Mouse (Mus musculus) neural tube, postnatal 0 days (tissue): Measurements from ENCODE around the gene Gm7945. TPM values are rescaled to one million over a fixed set of nuclear protein-coding genes. Genes with fewer than 3 reads are reported as not detected.

Experiments used
- polyA plus RNA-seq: library from polyadenylated mRNA; unstranded; fragments of >200 nt; fragmentation: Nextera tagmentation; extraction: Ambion mirVana; gene quantifications from 2 replicates; pipeline ENCODE4 v1.2.1, GENCODE M21; 2015

The Gm7945 gene
- polyA plus RNA-seq, result not detected in 2 replicates

DNA sequence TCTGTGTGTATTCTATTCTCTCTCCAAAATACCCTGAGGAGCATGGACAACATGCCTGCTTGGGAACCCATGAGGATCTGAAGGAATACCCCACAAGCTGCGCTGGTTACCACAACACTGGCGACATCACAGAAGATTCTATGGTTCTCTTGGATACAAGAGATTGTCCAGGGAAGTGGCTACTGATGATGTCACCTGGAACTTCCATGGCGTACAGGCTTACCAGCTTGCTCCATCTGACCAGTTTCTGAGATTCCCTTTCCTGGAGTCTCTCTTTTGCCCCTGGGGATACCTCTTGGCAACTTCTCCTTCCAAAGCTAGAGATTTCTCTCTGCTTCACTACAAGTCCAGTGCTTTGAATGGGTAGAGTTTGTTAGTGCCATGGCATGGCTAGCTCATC is at the start of gene Gm7945:
Gm7945 (minus strand) TSS at position 101 of the 400 bp plus-strand sequence.

DNA sequence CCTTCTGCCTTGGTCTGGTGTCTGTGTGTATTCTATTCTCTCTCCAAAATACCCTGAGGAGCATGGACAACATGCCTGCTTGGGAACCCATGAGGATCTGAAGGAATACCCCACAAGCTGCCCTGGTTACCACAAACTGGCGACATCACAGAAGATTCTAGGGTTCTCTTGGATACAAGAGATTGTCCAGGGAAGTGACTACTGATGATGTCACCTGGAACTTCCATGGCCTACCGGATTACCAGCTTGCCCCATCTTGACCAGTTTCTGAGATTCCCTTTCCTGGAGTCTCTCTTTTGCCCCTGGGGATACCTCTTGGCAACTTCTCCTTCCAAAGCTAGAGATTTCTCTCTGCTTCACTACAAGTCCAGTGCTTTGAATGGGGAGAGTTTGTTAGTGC is 22.0 kb upstream of the Gm7945 start, which contains the start of gene Gm6482:
Gm6482 (minus strand) TSS at position 101 of the 400 bp plus-strand sequence.

DNA sequence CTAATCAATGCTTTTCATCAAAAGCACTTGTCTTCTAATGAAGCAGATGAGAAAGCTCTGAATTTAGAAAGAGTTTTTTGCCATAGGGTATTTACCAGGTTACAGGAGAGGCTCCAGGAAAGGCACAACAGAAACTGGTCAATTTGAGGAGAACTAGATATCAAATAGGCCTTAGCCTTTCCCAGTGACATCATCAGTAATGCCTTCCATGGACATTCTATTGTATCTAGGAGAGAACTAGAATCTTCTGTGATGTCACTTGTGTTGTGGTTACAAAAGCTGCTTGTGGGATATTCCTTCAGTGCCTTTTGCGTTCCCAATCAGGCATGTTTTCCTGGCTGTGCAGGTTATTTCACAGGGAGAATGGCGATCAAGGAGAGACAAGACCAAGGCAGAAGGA is 37.9 kb downstream of the Gm7945 start, which contains the start of gene Gm5798:
Gm5798 (plus strand) TSS at position 301 of the 400 bp plus-strand sequence.

Other genes with a start within 250 kb of the Gm7945 start
- not detected in 2 replicates for gene Mbl1, start 234.9 kb downstream of the Gm7945 start, polyA plus RNA-seq
- gene Sftpd, start 201.2 kb downstream of the Gm7945 start, polyA plus RNA-seq, result not detected in 2 replicates
- 0.64 and 0.65 TPM in 2 replicates for gene Gm2832, start 107.6 kb downstream of the Gm7945 start, polyA plus RNA-seq
- not detected in 2 replicates for gene Gm5798, start 37.8 kb downstream of the Gm7945 start, polyA plus RNA-seq
- gene Gm6482, start 21.9 kb upstream of the Gm7945 start, polyA plus RNA-seq, result not detected in 2 replicates
- gene Gm7954, start 67.1 kb upstream of the Gm7945 start, polyA plus RNA-seq, result not detected in 2 replicates
- not detected in 2 replicates for gene Gm3486, start 103.1 kb upstream of the Gm7945 start, polyA plus RNA-seq
- gene Gm7970, start 169.2 kb upstream of the Gm7945 start, polyA plus RNA-seq, result not detected in 2 replicates
- gene 1700049E17Rik2, start 186.8 kb upstream of the Gm7945 start, polyA plus RNA-seq, result not detected in 2 replicates
- gene Gm3072, start 238.2 kb upstream of the Gm7945 start, polyA plus RNA-seq, result not detected in 2 replicates